Mouse (Mus musculus) embryonic fibroblast, embryonic 13.5 days (primary cell): ENCODE measurements at regions not wholly inside any gene's neighbourhood (a gene's known extent, or its start where the extent isn't known, plus 50 kb on each side); places are given as distances from the start of the nearest gene placed in this dataset.

ENCODE experiments used
- H3K27ac ChIP-seq: 2 replicates; pipeline ENCODE4 v1.5.1; 2012; ENCODE audit warnings: low read length, control low read depth, inconsistent platforms; ENCODE audit not compliant: insufficient read depth
- H3K4me1 ChIP-seq: 2 replicates; pipeline ENCODE4 v1.6.1; 2011; ENCODE audit warnings: low read length; ENCODE audit not compliant: control insufficient read depth, insufficient read depth
- H3K4me3 ChIP-seq: 2 replicates; pipeline ENCODE4 v1.5.1; 2011; ENCODE audit warnings: mild to moderate bottlenecking, control low read depth, low read length; ENCODE audit not compliant: insufficient read depth
- CTCF ChIP-seq: IDR thresholded peaks from 2 replicates; pipeline ENCODE4 v1.5.1; 2011; ENCODE audit warnings: mild to moderate bottlenecking, control low read depth, low read length, moderate library complexity, borderline replicate concordance; ENCODE audit not compliant: insufficient read depth
- POLR2A ChIP-seq: IDR thresholded peaks from 2 replicates; pipeline ENCODE4 v1.6.1; 2011; ENCODE audit warnings: low read depth, mild to moderate bottlenecking, control low read depth, low read length, moderate library complexity

DNA sequence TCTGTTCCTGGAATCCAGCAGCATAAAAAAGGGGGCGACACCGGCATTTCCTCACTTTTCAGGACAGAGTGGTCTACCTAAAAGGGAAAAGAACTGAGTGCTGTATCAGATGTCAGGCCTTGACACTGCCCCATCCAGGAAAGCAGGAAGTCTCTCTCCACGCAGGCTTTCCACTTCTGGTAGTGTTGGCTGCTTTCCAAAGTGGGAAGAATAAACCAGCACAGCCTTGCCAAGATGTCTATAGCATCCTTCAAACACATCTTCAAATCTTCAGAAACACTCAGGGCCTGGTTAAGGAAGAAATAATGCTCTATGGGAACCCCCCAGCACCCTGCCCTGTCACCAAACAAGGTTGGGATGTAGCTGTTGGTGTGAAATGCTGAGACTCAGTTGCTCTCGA is 127.5 kb upstream of the 1700025G04Rik start:
- Histone ChIP-seq H3K4me3 (no peak overlapping the region), H3K27ac (no peak overlapping the region), H3K4me1 (no peaks in the 10 kb centered on the region)
- TF ChIP-seq CTCF: no peak
- TF ChIP-seq POLR2A: no peak

DNA sequence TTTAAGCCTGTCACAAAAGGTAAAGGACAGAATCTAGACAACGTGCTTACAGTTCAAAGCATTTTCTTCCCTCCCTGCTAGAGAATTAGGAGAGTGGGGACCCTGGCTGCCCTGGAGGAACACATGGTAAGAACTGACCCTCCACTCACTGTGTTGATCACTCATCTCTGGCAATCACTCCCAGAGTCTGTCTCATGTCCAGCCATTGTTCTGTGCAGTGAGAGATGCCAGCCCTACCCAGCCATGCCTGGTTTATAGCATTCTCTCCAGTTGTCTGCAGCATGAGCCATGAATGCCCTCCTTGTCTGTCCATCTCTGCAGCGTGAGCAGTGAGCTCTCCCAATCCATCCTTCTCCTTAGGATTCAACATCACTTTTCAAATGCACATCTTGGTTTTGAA is 124.5 kb upstream of the 1700025G04Rik start:
- H3K4me1 ChIP-seq: no peaks in the 10 kb centered on the region
- no peak overlapping the region for H3K4me3 ChIP-seq
- no peak for TF ChIP-seq CTCF
- TF ChIP-seq POLR2A: no peak
- H3K27ac ChIP-seq: no peak overlapping the region

DNA sequence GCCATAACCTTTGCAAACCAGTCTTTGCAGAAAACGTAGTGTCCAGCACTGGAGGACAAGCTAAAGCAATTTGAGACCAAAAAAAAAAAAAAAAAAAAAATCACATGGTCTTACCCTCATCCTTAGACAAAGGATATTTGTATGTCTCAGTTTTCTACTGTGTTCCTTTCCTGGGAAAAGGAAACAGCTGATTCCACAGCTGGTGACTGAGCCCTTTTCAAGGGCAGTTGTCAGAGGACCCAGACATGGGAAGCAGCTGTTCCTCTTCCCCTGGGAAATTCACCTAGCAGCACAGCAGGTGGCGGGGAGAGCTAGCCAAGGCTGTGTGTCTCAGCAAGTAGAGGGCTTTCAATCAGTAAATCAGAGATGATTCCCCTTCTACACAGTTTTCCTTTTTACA is 113.3 kb upstream of the 1700025G04Rik start:
- no peak for TF ChIP-seq CTCF
- no peak overlapping the region for H3K4me3 ChIP-seq
- H3K4me1 ChIP-seq: no peaks in the 10 kb centered on the region
- H3K27ac ChIP-seq: no peak overlapping the region

DNA sequence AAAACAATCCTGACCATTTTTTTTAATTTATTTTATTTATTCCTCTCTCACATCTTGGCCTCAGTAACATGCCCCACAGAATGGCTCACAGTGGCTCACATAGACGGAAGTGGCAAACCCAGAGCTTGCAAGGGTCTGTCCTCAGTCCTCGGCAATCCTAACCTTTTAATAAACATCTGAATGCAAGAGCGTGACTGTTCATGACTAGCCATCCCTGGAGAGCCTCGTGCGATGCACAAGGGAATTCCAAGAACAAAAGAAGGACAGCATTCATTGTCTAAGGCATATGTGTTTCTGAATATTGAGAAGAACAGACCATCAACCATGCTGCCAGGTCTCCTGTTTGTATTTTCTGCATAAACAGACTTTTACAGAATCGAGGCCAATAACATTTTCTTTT is 98.8 kb upstream of the 1700025G04Rik start:
- H3K4me1 ChIP-seq: no peaks in the 10 kb centered on the region
- TF ChIP-seq POLR2A: no peak
- TF ChIP-seq CTCF: no peak

DNA sequence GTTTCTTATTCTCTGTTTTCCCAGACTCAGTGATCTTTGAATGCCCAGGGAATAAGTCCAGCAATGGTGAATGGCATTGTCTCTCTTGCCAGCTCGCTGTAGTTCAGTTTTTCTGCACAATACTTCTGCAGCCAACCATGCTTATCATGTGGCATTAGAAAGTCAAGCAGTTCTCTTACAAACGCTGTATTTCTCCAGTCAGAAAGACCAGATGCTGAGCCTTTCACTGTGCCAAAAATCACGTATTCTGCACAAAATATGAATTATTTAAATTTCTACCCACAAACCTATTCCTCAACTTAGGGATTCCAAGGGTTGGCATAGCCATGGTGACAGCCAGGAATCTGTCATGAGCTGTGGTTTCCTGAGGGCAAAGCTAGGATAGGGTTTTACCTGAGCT is 95.0 kb upstream of the 1700025G04Rik start:
- Histone ChIP-seq H3K4me1 (no peaks in the 10 kb centered on the region), H3K27ac (no peak overlapping the region), H3K4me3 (no peak overlapping the region)
- TF ChIP-seq CTCF (no peak), POLR2A (no peak)

More for the DNA sequence above, 98.8 kb upstream of the 1700025G04Rik start:
- no peak overlapping the region for H3K27ac ChIP-seq
- H3K4me3 ChIP-seq: no peak overlapping the region

DNA sequence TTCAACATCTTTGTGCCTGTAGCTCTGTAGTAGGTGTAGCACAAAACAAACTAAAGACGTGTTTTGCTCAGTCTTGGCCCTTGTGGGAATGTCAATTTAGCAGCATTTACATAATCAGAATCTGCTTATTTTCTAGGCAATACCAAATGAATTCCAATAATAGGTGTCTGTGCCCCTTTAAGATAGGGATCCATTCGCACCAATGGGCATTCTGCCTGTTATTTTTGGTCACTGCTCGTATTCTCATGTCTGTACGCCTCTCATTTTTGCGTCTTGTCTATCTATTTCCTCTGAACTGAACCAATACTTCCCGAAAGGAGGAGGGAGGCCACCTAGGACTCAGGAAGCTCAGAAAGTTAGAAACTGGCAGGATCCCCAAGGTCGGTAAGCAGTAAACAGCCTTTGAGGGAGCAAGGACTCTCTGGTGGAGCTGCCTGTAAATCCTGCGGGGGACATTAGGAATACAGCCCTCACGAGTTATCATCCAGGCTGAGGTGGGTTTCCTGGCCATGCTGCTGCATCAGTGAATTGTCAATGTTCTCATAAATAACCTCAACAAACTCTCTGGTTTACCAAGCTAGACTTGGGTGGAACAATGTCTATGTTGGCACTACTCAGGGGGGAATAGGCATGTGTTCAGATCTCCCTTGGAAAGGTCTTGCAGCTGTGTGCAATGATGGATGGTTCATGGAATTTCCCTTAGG is 86.5 kb upstream of the 1700025G04Rik start:
- no peak overlapping the region for H3K4me3 ChIP-seq
- TF ChIP-seq POLR2A (no peak), CTCF (no peak)
- H3K4me1 ChIP-seq: no peaks in the 10 kb centered on the region
- H3K27ac ChIP-seq: no peak overlapping the region

DNA sequence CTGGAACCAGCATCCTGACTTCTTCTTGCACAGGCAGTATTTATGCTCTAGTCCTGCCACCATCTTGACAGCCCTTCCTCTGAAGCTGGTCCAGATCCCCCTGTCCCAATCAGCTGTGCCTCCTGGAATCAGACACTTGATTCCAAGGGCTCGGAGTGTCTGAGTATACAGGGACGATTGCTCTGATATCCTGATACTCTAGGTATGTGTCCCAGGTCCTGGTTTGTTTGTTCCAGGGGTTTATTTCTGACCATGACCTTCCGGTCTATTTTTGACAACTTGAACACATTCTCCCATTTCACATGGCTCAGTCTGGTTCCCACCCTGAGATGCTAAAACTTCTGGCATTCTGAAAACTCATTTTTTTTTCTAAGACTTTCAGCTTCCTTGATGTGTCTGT is 85.8 kb upstream of the 1700025G04Rik start:
- Histone ChIP-seq H3K4me1 (no peaks in the 10 kb centered on the region), H3K4me3 (no peak overlapping the region), H3K27ac (no peak overlapping the region)
- TF ChIP-seq CTCF: no peak
- no peak for TF ChIP-seq POLR2A

DNA sequence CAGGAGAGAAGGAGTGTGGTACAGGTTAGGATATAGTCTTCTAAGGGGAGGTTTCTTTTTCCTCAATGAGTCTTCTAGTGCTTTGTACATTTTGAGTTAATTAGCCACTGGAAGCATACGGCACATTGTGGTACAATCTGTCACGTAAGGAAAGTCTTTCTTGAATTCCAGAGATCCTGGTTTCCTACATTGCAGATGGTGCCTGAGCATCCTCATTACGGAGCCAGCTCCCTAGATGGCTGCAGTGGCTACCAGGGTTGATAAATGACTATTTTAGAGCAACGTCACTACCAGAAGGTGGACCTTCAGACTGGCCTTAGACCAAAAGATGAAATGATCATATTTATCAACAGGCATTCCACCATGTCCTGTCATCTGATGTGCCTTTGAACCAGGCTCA is 84.5 kb upstream of the 1700025G04Rik start:
- Histone ChIP-seq H3K27ac (no peak overlapping the region), H3K4me1 (no peaks in the 10 kb centered on the region), H3K4me3 (no peak overlapping the region)
- TF ChIP-seq CTCF (no peak), POLR2A (no peak)

DNA sequence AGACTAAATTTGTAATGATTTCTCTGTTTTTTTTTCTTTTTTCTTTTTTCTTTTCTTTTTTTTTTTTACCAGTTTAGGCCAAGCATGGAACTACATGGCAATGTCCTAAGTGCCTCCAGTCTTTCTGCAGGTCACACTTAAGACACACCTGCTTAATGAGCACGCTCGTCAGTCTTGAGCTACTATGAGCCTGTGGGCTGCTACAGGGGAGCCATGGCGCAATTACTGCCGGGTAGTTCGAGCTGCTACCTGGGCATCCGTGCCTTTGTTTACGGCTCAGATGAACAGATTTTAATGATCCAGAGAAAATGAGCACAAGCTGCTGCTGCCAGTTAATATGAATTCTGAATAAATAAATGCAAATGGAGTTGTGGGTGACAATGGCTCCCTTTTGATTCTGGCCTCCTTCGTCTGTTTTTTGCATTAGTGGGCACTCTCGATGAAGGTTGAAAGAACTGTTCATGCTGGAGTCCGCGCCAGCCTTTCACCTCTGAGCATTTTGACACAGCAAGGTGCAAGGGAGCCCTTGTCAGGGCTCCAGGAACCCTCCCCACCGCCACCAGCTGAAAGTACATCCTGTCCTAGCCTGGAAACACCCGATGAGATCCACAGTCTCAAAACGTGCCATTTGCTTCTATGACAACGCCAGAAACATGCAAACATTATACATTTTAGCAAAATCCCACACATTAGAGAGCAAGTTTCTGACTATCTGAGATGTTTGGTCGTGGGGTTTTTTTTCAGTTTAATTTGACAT is 81.3 kb upstream of the 1700025G04Rik start:
- no peak overlapping the region for H3K4me3 ChIP-seq
- H3K27ac ChIP-seq: no peak overlapping the region
- TF ChIP-seq CTCF (no peak), POLR2A (no peak)
- no peaks in the 10 kb centered on the region for H3K4me1 ChIP-seq

DNA sequence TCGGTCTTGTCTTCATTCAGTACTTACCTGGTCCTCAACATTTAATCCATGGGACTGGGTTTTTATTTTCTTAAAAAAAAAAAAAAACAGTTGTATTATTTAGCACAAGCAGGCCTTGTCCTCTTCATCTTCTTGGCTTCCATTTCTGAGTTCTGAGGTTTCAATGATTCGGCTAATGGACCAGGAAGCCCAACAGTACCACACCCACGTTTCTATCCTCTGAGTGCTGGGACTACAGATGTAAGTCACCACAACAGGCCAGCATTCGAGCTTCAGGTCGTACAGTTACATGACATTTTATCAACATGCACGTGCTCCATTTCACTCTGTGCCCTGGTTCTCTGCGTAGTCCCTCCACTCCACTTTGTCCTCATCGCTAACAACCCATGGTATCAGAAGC is 80.7 kb upstream of the 1700025G04Rik start:
- no peak for TF ChIP-seq CTCF
- no peak for TF ChIP-seq POLR2A
- Histone ChIP-seq H3K27ac (no peak overlapping the region), H3K4me3 (no peak overlapping the region), H3K4me1 (no peaks in the 10 kb centered on the region)
